In genomic region chr4:124455511-124456338, GRCm38 (mm10) we compare ENCODE assay signal across 21 mouse cellular contexts.
DNase-seq lines count a peak whose midpoint lies in the region; ATAC-seq and TF ChIP-seq lines count a peak whose summit lies in the region.
"Had no signal": no experiment of that assay in that cellular context is flagged by ENCODE, and none has a peak within 500 bp of the region (broad histone marks: within the 10 kb centered on the region; RNA-seq: fewer than 3 reads in every experiment).

No protein-coding gene starts in this region.

- TF ChIP-seq CTCF in midbrain, postnatal 0 days (IDR thresholded peaks at IDR 0.05), result no peak

- H3K9ac ChIP-seq in heart, embryonic 13.5 days, result no peak overlapping the region
- no peak overlapping the region for H3K9ac ChIP-seq in midbrain, postnatal 0 days (replicated peaks; ENCODE audit: low read length, poor library complexity, severe bottlenecking)
- no peak overlapping the region for H3K9ac ChIP-seq in midbrain, embryonic 11.5 days (ENCODE audit: low read length)
- 0 out of 2 replicates have a peak overlapping the region, but pooled peaks have one; percentile 13 for H3K9ac ChIP-seq in forebrain, embryonic 16.5 days (replicated peaks; ENCODE audit: low read depth, low read length)
- H3K9ac ChIP-seq in neural tube, embryonic 14.5 days (replicated peaks; ENCODE audit: low read depth, low read length), result no peak overlapping the region
- H3K9ac ChIP-seq: lung, embryonic 14.5 days; midbrain, embryonic 12.5 days; neural tube, embryonic 12.5 days had no signal

- peaks cover 24% of the 10 kb centered on the region; the same call in 1 of the 2 replicates for H3K27me3 ChIP-seq in heart, embryonic 13.5 days (replicated peaks)
- peaks cover 4% of the 10 kb centered on the region; the same call in 1 of the 2 replicates for H3K27me3 ChIP-seq in midbrain, postnatal 0 days (ENCODE audit: insufficient read depth, low read length)
- H3K27me3 ChIP-seq in midbrain, embryonic 11.5 days (ENCODE audit: control insufficient read depth, insufficient read depth, low read length), result peaks cover 9% of the 10 kb centered on the region
- H3K27me3 ChIP-seq in forebrain, embryonic 16.5 days (replicated peaks; ENCODE audit: control insufficient read depth, insufficient read depth, low read length), result no peaks in the 10 kb centered on the region
- H3K27me3 ChIP-seq in neural tube, embryonic 14.5 days (ENCODE audit: control insufficient read depth, insufficient read depth, low read length), result peaks cover 9% of the 10 kb centered on the region

- no peaks in the 10 kb centered on the region for H3K36me3 ChIP-seq in heart, embryonic 13.5 days
- no peaks in the 10 kb centered on the region for H3K36me3 ChIP-seq in midbrain, postnatal 0 days (ENCODE audit: insufficient read depth, low read length)
- H3K36me3 ChIP-seq in midbrain, embryonic 11.5 days (ENCODE audit: control insufficient read depth, insufficient read depth, low read length), result no peaks in the 10 kb centered on the region
- H3K36me3 ChIP-seq in forebrain, embryonic 16.5 days (ENCODE audit: control insufficient read depth, insufficient read depth), result no peaks in the 10 kb centered on the region
- no peaks in the 10 kb centered on the region for H3K36me3 ChIP-seq in neural tube, embryonic 14.5 days (ENCODE audit: control insufficient read depth, insufficient read depth, low read length)
- H3K36me3 ChIP-seq: midbrain, embryonic 12.5 days; neural tube, embryonic 12.5 days had no signal

- H3K27ac ChIP-seq in heart, embryonic 13.5 days (replicated peaks), result no peak overlapping the region
- no peak overlapping the region for H3K27ac ChIP-seq in midbrain, postnatal 0 days (ENCODE audit: low read depth, low read length)
- H3K27ac ChIP-seq in midbrain, embryonic 11.5 days (ENCODE audit: low read depth, low read length), result no peak overlapping the region
- peak overlapping the region; percentile 80 for H3K27ac ChIP-seq in forebrain, embryonic 16.5 days (ENCODE audit: low read length)
- no peak overlapping the region for H3K27ac ChIP-seq in neural tube, embryonic 14.5 days (ENCODE audit: low read depth, low read length)
- H3K27ac ChIP-seq: midbrain, embryonic 12.5 days; neural tube, embryonic 12.5 days; stomach, postnatal 0 days had no signal

- no peak for DNase-seq in heart, postnatal 10 days
- peak; percentile 58 for DNase-seq in midbrain, postnatal 0 days (ENCODE audit: low spot score)
- no peak for DNase-seq in midbrain, embryonic 11.5 days (ENCODE audit: low spot score, missing footprints)
- DNase-seq in frontal cortex, postnatal 36 days (ENCODE audit: low spot score in 2 of 2), result no peak
- DNase-seq in frontal cortex, postnatal 10 days (ENCODE audit: low spot score in 2 of 2), result no peak
- DNase-seq: adrenal gland, adult 8-10 months; cerebellum, adult 11-12 months; cerebellum, postnatal 36 days; gastrocnemius, postnatal 36 days; kidney, adult 18-20 months; left cerebral cortex, postnatal 4 days; lung, embryonic 14.5 days; lung, postnatal 4 days; right cerebral cortex, postnatal 25 days had no signal

- H3K4me3 ChIP-seq in heart, embryonic 13.5 days, result no peak overlapping the region
- no peak overlapping the region for H3K4me3 ChIP-seq in midbrain, postnatal 0 days (ENCODE audit: low read depth, low read length)
- H3K4me3 ChIP-seq in midbrain, embryonic 11.5 days (ENCODE audit: low read depth, low read length), result no peak overlapping the region
- no peak overlapping the region for H3K4me3 ChIP-seq in forebrain, embryonic 16.5 days (replicated peaks; ENCODE audit: low read length)
- H3K4me3 ChIP-seq in neural tube, embryonic 14.5 days (ENCODE audit: low read depth, low read length), result no peak overlapping the region
- H3K4me3 ChIP-seq: midbrain, embryonic 12.5 days; neural tube, embryonic 12.5 days had no signal

- peaks cover 16% of the 10 kb centered on the region for H3K4me1 ChIP-seq in heart, embryonic 13.5 days
- no peaks in the 10 kb centered on the region for H3K4me1 ChIP-seq in midbrain, postnatal 0 days (ENCODE audit: insufficient read depth, low read length)
- H3K4me1 ChIP-seq in midbrain, embryonic 11.5 days (ENCODE audit: control insufficient read depth, insufficient read depth, low read length), result peaks cover 29% of the 10 kb centered on the region
- peaks cover 23% of the 10 kb centered on the region for H3K4me1 ChIP-seq in forebrain, embryonic 16.5 days (replicated peaks; ENCODE audit: control insufficient read depth, insufficient read depth, low read length)
- peaks cover 14% of the 10 kb centered on the region for H3K4me1 ChIP-seq in neural tube, embryonic 14.5 days (ENCODE audit: control insufficient read depth, insufficient read depth, low read length)

- 39% methylated on average over 14 of the region's 14 CpGs for WGBS in heart, embryonic 13.5 days
- 46% methylated on average over 14 of the region's 14 CpGs for WGBS in midbrain, postnatal 0 days
- WGBS in midbrain, embryonic 11.5 days, result 53% methylated on average over 14 of the region's 14 CpGs
- 18% methylated on average over 14 of the region's 14 CpGs for WGBS in forebrain, embryonic 16.5 days
- WGBS in neural tube, embryonic 14.5 days, result 12% methylated on average over 14 of the region's 14 CpGs

- H3K4me2 ChIP-seq in heart, embryonic 13.5 days, result no peak overlapping the region
- H3K4me2 ChIP-seq in midbrain, postnatal 0 days (ENCODE audit: low read depth, low read length, poor library complexity, severe bottlenecking), result no peak overlapping the region
- no peak overlapping the region for H3K4me2 ChIP-seq in midbrain, embryonic 11.5 days
- H3K4me2 ChIP-seq in forebrain, embryonic 16.5 days (ENCODE audit: low read length), result no peak overlapping the region
- H3K4me2 ChIP-seq in neural tube, embryonic 14.5 days (ENCODE audit: low read depth, low read length), result no peak overlapping the region
- H3K4me2 ChIP-seq: liver, embryonic 11.5 days; lung, embryonic 14.5 days; midbrain, embryonic 12.5 days; neural tube, embryonic 12.5 days had no signal

- 0 out of 2 replicates have a peak, but pooled peaks have one; percentile 59 for ATAC-seq in heart, embryonic 13.5 days (ENCODE audit: extremely low read depth, insufficient number of reproducible peaks, low FRiP score, low TSS enrichment)
- no peak for ATAC-seq in midbrain, postnatal 0 days (ENCODE audit: low FRiP score)
- no peak for ATAC-seq in midbrain, embryonic 11.5 days (ENCODE audit: low FRiP score)
- ATAC-seq in forebrain, embryonic 16.5 days, result peak; percentile 81
- ATAC-seq in neural tube, embryonic 14.5 days (ENCODE audit: low read depth), result peak; percentile 82

- H3K9me3 ChIP-seq in heart, embryonic 13.5 days, result no peaks in the 10 kb centered on the region
- H3K9me3 ChIP-seq in midbrain, postnatal 0 days (ENCODE audit: low read length), result no peaks in the 10 kb centered on the region
- H3K9me3 ChIP-seq in midbrain, embryonic 11.5 days (ENCODE audit: control insufficient read depth, low read length), result no peaks in the 10 kb centered on the region
- H3K9me3 ChIP-seq in forebrain, embryonic 16.5 days (ENCODE audit: control insufficient read depth, low read length), result no peaks in the 10 kb centered on the region
- no peaks in the 10 kb centered on the region for H3K9me3 ChIP-seq in neural tube, embryonic 14.5 days (ENCODE audit: control insufficient read depth, low read length)
- H3K9me3 ChIP-seq: midbrain, embryonic 12.5 days; neural tube, embryonic 12.5 days had no signal

- intact Hi-C loops in heart, postnatal 10 days (cut with DNase I), result no loop called here

Comparison
In these comparisons a context has a peak if more than half of its experiments do, and no peak if none do; other contexts are left out.
1. ATAC-seq: peak in heart, embryonic 13.5 days (single experiment), forebrain, embryonic 16.5 days (single experiment) and neural tube, embryonic 14.5 days (single experiment); none in midbrain, postnatal 0 days (single experiment) and midbrain, embryonic 11.5 days (single experiment).